Mouse (Mus musculus): ENCODE results near the gene Serpina3b. TPM values are rescaled to one million over a fixed set of nuclear protein-coding genes. Genes with fewer than 3 reads are reported as not detected.

Serpina3b gene
- polyA plus RNA-seq, 1 experiment: not detected

- H3K27ac ChIP-seq (ENCODE audit: insufficient read depth, low read depth, low read length): no peak overlapping the region
- H3K4me1 ChIP-seq (ENCODE audit: control insufficient read depth, insufficient read depth, insufficient read length, low read length): no peaks in the 10 kb centered on the region
- TF ChIP-seq CTCF (IDR thresholded peaks at IDR 0.05; ENCODE audit: extremely low read depth, insufficient read length, insufficient replicate concordance, low read depth, low read length): no peak
- TF ChIP-seq POLR2A (IDR thresholded peaks at IDR 0.05; ENCODE audit: low read depth, low read length): no peak
- no peaks in the 10 kb centered on the region for H3K36me3 ChIP-seq (ENCODE audit: control insufficient read depth, insufficient read depth, low read length)
- WGBS: 66% methylated on average over 3 of the region's 3 CpGs
- H3K27me3 ChIP-seq (ENCODE audit: control insufficient read depth, insufficient read depth, low read length): no peaks in the 10 kb centered on the region
- no peak overlapping the region for H3K4me3 ChIP-seq (ENCODE audit: low read depth, low read length)
Measured at GRCm38 (mm10) chr12:104174747-104175146, 47.0 kb downstream of the Serpina3b start.

DNA sequence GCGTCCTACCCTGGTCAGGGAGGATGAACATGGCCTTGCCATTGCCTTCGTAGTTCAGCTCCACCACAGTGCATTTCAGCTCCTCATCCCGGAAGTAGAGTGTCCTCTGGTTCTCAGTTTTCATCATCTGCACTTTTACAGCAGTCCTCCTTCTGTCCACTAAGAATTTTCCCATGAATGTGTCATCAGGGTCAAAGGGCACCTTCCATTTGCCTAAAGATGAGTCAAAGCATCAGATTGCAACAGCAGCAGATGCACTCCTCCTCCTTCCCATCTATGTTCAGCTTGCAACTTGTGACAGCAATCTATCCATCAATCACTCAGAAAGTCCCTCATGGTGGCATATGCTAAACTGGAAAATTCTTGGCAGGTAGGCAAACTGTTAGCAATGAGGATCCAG, 47.8 kb downstream of the Serpina3b start:
- no peak overlapping the region for H3K27ac ChIP-seq (ENCODE audit: insufficient read depth, low read depth, low read length)
- no peak for TF ChIP-seq POLR2A (IDR thresholded peaks at IDR 0.05; ENCODE audit: low read depth, low read length)
- no peak for TF ChIP-seq CTCF (IDR thresholded peaks at IDR 0.05; ENCODE audit: extremely low read depth, insufficient read length, insufficient replicate concordance, low read depth, low read length)
- no peaks in the 10 kb centered on the region for H3K27me3 ChIP-seq (ENCODE audit: control insufficient read depth, insufficient read depth, low read length)
- no peak overlapping the region for H3K4me3 ChIP-seq (ENCODE audit: low read depth, low read length)
- no peaks in the 10 kb centered on the region for H3K4me1 ChIP-seq (ENCODE audit: control insufficient read depth, insufficient read depth, insufficient read length, low read length)
- no peaks in the 10 kb centered on the region for H3K36me3 ChIP-seq (ENCODE audit: control insufficient read depth, insufficient read depth, low read length)
- 80% methylated on average over 3 of the region's 3 CpGs for WGBS

GRCm38 (mm10) chr12:104178577-104178976, 50.8 kb downstream of the Serpina3b start:
- Histone ChIP-seq H3K36me3 (ENCODE audit: control insufficient read depth, insufficient read depth, low read length) (no peaks in the 10 kb centered on the region), H3K4me1 (ENCODE audit: control insufficient read depth, insufficient read depth, insufficient read length, low read length) (no peaks in the 10 kb centered on the region), H3K4me3 (ENCODE audit: low read depth, low read length) (no peak overlapping the region), H3K27ac (ENCODE audit: insufficient read depth, low read depth, low read length) (no peak overlapping the region), H3K27me3 (ENCODE audit: control insufficient read depth, insufficient read depth, low read length) (no peaks in the 10 kb centered on the region)
- TF ChIP-seq POLR2A (IDR thresholded peaks at IDR 0.05; ENCODE audit: low read depth, low read length) (no peak), CTCF (IDR thresholded peaks at IDR 0.05; ENCODE audit: extremely low read depth, insufficient read length, insufficient replicate concordance, low read depth, low read length) (no peak)

- H3K36me3 ChIP-seq (ENCODE audit: control insufficient read depth, insufficient read depth, low read length): no peaks in the 10 kb centered on the region
- no peak for TF ChIP-seq CTCF (IDR thresholded peaks at IDR 0.05; ENCODE audit: extremely low read depth, insufficient read length, insufficient replicate concordance, low read depth, low read length)
- no peak for TF ChIP-seq POLR2A (IDR thresholded peaks at IDR 0.05; ENCODE audit: low read depth, low read length)
Measured at GRCm38 (mm10) chr12:104178987-104179386, 51.2 kb downstream of the Serpina3b start.

GRCm38 (mm10) chr12:104185046-104185445, 57.2 kb downstream of the Serpina3b start:
- Histone ChIP-seq H3K4me3 (ENCODE audit: low read depth, low read length) (no peak overlapping the region), H3K27me3 (ENCODE audit: control insufficient read depth, insufficient read depth, low read length) (no peaks in the 10 kb centered on the region), H3K4me1 (ENCODE audit: control insufficient read depth, insufficient read depth, insufficient read length, low read length) (no peaks in the 10 kb centered on the region), H3K36me3 (ENCODE audit: control insufficient read depth, insufficient read depth, low read length) (no peaks in the 10 kb centered on the region), H3K27ac (ENCODE audit: insufficient read depth, low read depth, low read length) (no peak overlapping the region)
- TF ChIP-seq CTCF (IDR thresholded peaks at IDR 0.05; ENCODE audit: extremely low read depth, insufficient read length, insufficient replicate concordance, low read depth, low read length) (no peak), POLR2A (IDR thresholded peaks at IDR 0.05; ENCODE audit: low read depth, low read length) (no peak)
- 82% methylated on average over 4 of the region's 4 CpGs for WGBS

More at GRCm38 (mm10) chr12:104178987-104179386, 51.2 kb downstream of the Serpina3b start:
- Histone ChIP-seq H3K27me3 (ENCODE audit: control insufficient read depth, insufficient read depth, low read length) (no peaks in the 10 kb centered on the region), H3K27ac (ENCODE audit: insufficient read depth, low read depth, low read length) (no peak overlapping the region), H3K4me3 (ENCODE audit: low read depth, low read length) (no peak overlapping the region), H3K4me1 (ENCODE audit: control insufficient read depth, insufficient read depth, insufficient read length, low read length) (no peaks in the 10 kb centered on the region)
- WGBS: 68% methylated on average over 2 of the region's 2 CpGs

DNA sequence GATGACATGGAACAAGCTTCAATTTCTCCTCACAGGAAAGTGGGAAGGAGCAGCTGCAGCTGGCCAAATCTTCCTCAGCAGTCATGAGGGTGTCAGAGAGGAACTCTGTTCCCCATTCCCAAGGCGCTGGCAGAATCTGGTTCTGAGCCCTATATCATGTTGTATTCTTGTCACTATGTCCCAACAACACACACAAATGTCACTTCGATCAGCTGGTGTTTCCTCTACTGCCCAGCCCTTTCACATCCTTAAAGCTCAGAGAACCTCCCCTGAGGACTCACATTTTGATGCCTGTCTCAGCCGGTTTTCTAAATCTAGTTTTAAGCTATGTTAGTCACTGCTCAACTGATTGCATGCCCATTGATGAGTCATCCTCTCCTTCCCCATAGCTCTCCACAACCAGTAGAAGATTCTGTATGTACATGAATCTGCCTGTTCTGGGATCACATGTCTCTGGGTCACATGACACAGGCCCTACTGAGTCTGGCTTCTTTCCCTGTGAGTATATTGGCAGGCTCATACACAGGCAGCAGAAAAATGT, 58.3 kb downstream of the Serpina3b start:
- H3K4me1 ChIP-seq (ENCODE audit: control insufficient read depth, insufficient read depth, insufficient read length, low read length): peaks cover 5% of the 10 kb centered on the region; the same call in 1 of the 2 replicates
- no peak overlapping the region for H3K27ac ChIP-seq (ENCODE audit: insufficient read depth, low read depth, low read length)
- 75% methylated on average over 3 of the region's 3 CpGs for WGBS
- H3K4me3 ChIP-seq (ENCODE audit: low read depth, low read length): no peak overlapping the region
- H3K36me3 ChIP-seq (ENCODE audit: control insufficient read depth, insufficient read depth, low read length): no peaks in the 10 kb centered on the region
- H3K27me3 ChIP-seq (ENCODE audit: control insufficient read depth, insufficient read depth, low read length): no peaks in the 10 kb centered on the region
- TF ChIP-seq CTCF (IDR thresholded peaks at IDR 0.05; ENCODE audit: extremely low read depth, insufficient read length, insufficient replicate concordance, low read depth, low read length) (no peak), POLR2A (IDR thresholded peaks at IDR 0.05; ENCODE audit: low read depth, low read length) (no peak)

Other genes starting within 250 kb of the Serpina3b start
- 0.20 and 0.84 TPM in 2 replicates for gene Serpina1c, start 223.1 kb upstream of the Serpina3b start, polyA plus RNA-seq (2012; rRNA removed)
- gene Serpina1e, start 169.0 kb upstream of the Serpina3b start, polyA plus RNA-seq (2012; rRNA removed): 0.55 and 0.84 TPM in 2 replicates
- gene Serpina11, start 138.0 kb upstream of the Serpina3b start, polyA plus RNA-seq (2012; rRNA removed): 0.08 and 0.17 TPM in 2 replicates
- gene Serpina9, start 114.2 kb upstream of the Serpina3b start, polyA plus RNA-seq (2012; rRNA removed): 0.13 TPM in 1 of 2 replicates, not detected in the other
- not detected in 2 replicates for gene Serpina12, start 83.6 kb upstream of the Serpina3b start, polyA plus RNA-seq (2012; rRNA removed)
- not detected in 2 replicates for gene Serpina5, start 26.9 kb upstream of the Serpina3b start, polyA plus RNA-seq (2012; rRNA removed)
- not detected in 2 replicates for gene Serpina3a, start 15.3 kb upstream of the Serpina3b start, polyA plus RNA-seq (2012; rRNA removed)
- gene Serpina3c, start 25.9 kb downstream of the Serpina3b start, polyA plus RNA-seq (2012; rRNA removed): 0.11 and 0.14 TPM in 2 replicates
- 1.2 and 1.8 TPM in 2 replicates for gene Serpina3f, start 86.5 kb downstream of the Serpina3b start, polyA plus RNA-seq (2012; rRNA removed)
- gene Serpina3g, start 108.2 kb downstream of the Serpina3b start, polyA plus RNA-seq (2012; rRNA removed): 7.4 and 17.5 TPM in 2 replicates
- 0.13 TPM in 1 of 2 replicates, not detected in the other for gene Serpina3i, start 135.1 kb downstream of the Serpina3b start, polyA plus RNA-seq (2012; rRNA removed)
- not detected in 2 replicates for gene Serpina3j, start 186.6 kb downstream of the Serpina3b start, polyA plus RNA-seq (2012; rRNA removed)
- gene Serpina3k, start 210.5 kb downstream of the Serpina3b start, polyA plus RNA-seq (2012; rRNA removed): not detected in 2 replicates
- not detected in 2 replicates for gene Serpina3m, start 210.5 kb downstream of the Serpina3b start, polyA plus RNA-seq (2012; rRNA removed)